Mouse (Mus musculus): Measurements from ENCODE around the gene Vmn1r174.
"Not testable (repeated sequence)": the region's sequence is repeated elsewhere in the genome, so short reads cannot be mapped to it uniquely, and the experiment has no call there.

Gene Vmn1r174

DNA sequence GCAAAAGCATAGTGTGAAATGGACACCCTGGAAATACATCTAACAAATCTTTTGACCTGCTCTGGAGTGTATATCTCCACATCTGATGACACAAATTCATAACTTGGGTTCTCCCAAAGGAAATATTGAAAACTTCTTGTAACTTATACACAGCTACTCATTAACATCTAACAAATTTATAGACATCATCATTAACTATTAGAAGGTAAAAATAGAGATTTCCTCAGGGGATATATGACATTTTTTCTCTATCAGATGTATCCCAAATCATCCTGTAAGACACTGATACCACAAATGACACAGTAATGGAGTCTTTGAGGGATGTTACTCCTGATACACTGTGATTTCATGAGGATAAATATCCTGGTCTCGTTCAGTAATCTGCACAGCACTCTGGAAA, at the start of gene Vmn1r174:
TSS of gene Vmn1r174 (plus strand) at position 301 of the 400 bp plus-strand sequence.
- DNase-seq (ENCODE audit: low read depth, low spot score): not testable (repeated sequence)

DNA sequence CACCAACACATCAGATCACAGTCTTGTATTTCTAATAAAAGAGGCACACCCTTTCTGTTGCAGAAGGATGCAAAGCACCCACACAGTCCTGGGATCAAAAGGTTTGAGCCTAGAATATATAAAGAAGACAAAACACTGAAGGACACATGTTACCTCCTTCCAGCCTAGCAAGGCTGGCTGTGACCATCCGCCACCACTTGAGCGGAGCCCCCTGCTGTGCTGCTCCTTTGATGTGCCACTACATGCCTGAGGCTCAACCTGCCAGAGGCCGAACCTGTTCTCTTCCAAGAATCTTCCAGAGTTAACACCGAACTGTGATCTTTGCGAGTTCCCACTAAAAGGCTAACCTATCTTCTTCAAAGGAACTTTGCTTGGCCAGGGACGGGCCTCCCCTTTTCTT, 32.5 kb downstream of the Vmn1r174 start:
- no peak for DNase-seq (ENCODE audit: low read depth, low spot score)

DNA sequence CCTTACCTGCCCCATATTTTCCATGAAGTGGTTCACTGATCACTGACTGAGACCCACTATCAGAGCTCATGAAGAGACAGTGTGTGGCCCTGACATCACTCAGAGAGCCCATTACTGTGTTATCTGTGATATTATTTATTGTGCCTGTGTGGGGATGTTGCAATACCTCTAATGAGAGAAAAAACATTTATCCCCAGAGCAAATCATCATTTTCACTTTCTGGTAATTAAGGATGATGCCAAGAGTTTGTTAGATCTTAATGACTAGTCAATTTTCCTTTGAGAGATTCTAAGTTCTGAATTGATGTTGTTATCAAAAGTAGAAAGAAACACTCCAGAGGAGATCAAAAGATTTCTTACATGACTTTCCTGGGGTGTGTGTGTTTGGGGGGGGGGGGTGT, 58.5 kb downstream of the Vmn1r174 start, which contains the start of gene Vmn1r175:
TSS of gene Vmn1r175 (minus strand) at position 101 of the 400 bp plus-strand sequence.
- DNase-seq (ENCODE audit: low read depth, low spot score): not testable (repeated sequence)
